Mouse (Mus musculus): ENCODE results near the gene Lgals3.

- TF ChIP-seq NELFE (IDR thresholded peaks at IDR 0.05; ENCODE audit: low read depth, low read length): no peak
- TF ChIP-seq CTCF (conservative IDR thresholded peaks at IDR 0.05 in 1 of 2, IDR thresholded peaks at IDR 0.05 in 1 of 2; ENCODE audit: low read depth in 2 of 2, low read length in 2 of 2): no peak
- TF ChIP-seq POLR2A (IDR thresholded peaks at IDR 0.05; ENCODE audit: low read depth, low read length): no peak
Observed at GRCm38 (mm10) chr14:47369741-47370140, 2.2 kb downstream of the Lgals3 start.

Data from CH12.LX (cell line).